Mouse (Mus musculus) lung, postnatal 10 days (tissue): ENCODE data around the gene Lyrm4.

ENCODE experiments used
- DNase-seq: peaks from one replicate; pipeline ENCODE4 v3.0.0; 2021

The Lyrm4 gene

DNA sequence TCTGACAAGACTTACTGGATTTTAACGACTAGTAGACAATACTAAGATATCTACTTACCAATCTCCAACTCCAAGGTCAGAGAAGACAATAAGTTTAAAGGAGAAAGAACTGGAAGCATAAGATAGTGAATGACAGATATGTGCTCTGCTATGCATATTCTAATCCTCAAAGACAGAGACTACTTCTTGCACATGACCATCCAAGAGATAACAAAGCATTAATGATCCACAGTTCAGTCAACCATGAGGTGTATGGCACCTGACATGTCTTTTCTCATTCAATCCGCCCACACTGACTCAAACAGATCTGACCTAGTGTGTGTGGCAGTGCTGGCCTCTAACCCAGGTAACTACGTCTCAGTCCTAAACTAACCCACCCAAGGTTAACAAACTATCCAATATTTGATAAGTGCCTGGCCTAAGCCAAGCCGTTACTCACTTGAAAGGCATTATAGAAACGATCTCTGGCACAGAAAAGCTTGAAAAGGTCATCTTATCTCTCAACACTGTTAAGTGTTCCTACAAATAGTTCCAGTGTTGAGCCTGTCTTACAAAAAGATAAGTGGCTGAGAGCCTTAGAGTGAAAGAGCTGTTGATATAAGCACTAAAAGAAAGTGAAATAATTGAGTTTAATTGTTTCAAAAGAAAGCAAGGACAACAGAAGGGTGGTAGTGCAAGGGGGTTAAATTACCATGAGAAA, 20.5 kb downstream of the Lyrm4 start:
- no peak for DNase-seq

- DNase-seq = no peak
Measured at GRCm38 (mm10) chr13:36088168-36088567, 29.2 kb downstream of the Lyrm4 start.

- no peak for DNase-seq
Measured at GRCm38 (mm10) chr13:36087427-36087826, 29.9 kb downstream of the Lyrm4 start.

GRCm38 (mm10) chr13:36086608-36087391, 30.5 kb downstream of the Lyrm4 start:
- DNase-seq = peak; percentile 25

- DNase-seq = no peak
Measured at GRCm38 (mm10) chr13:36085971-36086370, 31.4 kb downstream of the Lyrm4 start.

- no peak for DNase-seq
Measured at GRCm38 (mm10) chr13:36084701-36085100, 32.6 kb downstream of the Lyrm4 start.

GRCm38 (mm10) chr13:36081591-36081990, 35.7 kb downstream of the Lyrm4 start:
- DNase-seq = no peak

DNA sequence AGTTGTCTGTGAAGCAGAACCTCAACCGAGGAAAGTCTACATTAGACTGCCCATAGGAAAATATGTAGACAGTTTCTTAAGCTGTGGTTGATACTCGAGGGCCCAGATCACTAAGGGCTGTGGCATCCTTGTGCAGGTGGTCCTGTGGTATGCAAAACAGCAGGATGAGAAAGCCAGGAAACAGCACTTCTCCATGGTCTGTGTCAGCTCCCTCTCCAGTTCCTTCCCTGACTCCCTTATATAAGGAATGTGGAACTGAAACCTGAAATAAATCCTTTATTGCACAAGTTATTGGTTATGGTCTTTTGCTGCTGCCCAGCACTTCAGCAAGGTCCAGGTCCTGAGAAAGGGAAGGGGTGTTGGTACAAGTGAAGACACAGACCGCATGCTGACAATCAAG, 42.8 kb downstream of the Lyrm4 start:
- DNase-seq = no peak

- DNase-seq = no peak
Measured at GRCm38 (mm10) chr13:36066676-36067075, 50.6 kb downstream of the Lyrm4 start.

GRCm38 (mm10) chr13:36057489-36057888, 59.8 kb downstream of the Lyrm4 start:
- DNase-seq = no peak

DNA sequence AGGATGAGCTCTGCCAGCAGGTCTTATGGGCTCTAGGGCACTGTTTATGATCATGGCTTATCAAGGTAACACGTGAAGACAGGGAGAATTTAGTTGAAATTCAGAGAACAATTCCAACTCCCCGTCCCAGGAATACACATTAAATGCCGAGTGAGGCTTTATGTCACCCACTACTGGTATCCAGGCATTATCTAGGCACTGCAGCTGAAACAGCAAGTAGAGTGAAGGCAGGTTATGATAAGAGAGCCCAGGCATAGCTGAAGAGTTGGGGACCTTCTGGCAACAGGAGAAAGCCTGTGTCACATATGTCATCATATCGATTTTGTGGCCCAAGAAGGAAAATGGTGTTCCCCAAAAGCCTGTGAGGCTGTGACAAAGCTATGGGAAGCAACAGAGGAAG, 60.4 kb downstream of the Lyrm4 start:
- DNase-seq = no peak

DNA sequence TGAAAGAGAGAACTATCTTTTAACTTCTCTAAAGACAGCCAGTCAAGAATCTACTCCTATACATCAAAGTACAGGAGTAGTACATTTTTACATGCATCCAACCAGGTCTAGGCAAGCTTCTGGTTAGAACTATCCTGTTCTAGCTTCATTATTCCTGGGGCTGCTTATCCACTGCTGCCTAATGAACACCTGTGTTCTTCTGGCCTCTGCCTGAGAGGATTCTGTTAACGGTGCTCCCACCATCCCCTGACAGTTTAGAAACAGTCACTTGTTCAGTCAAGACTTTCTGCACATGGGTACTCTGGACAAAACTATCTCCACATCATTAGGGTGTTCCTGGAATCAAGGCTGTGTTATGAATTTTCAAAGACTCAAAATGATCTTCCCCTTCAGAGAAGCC, 60.8 kb downstream of the Lyrm4 start:
- DNase-seq = no peak

DNA sequence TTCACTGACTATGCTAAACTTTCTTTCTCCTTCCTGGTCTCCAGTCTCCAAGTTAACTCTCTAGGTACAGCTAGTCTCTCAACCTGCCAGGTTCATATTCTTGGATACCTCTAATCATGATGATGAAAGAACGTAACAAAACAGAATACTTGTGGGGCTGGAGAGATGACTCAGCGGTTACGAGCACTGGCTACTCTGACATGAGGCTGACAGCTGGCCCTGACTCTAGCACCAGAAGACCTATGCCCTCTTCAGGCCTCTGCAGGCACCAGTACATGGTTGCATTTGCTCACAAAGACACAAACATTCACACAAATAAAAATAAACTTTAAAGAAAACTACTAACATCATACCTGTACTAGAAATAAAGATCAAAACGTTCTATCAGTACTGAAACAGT, 81.8 kb downstream of the Lyrm4 start:
- no peak for DNase-seq

DNA sequence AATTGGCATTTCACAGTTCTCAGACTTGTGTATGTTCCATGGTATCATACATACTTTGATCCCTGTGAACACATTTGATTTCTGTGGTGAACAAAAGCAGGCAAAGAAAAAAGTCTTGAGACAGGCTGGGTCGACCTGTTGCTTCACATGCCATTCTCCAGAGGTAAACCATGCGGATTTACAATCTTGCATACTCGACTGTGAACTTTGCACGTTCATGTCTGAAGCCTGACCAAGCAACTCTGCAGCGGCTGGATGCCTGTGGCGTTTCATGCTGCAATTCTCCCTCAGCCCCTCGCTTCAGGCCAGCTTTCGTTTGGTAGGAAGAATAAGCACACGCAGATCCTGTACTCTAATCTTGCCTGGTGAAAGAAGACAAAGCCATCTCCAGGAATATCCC, 85.4 kb downstream of the Lyrm4 start:
- no peak for DNase-seq

DNA sequence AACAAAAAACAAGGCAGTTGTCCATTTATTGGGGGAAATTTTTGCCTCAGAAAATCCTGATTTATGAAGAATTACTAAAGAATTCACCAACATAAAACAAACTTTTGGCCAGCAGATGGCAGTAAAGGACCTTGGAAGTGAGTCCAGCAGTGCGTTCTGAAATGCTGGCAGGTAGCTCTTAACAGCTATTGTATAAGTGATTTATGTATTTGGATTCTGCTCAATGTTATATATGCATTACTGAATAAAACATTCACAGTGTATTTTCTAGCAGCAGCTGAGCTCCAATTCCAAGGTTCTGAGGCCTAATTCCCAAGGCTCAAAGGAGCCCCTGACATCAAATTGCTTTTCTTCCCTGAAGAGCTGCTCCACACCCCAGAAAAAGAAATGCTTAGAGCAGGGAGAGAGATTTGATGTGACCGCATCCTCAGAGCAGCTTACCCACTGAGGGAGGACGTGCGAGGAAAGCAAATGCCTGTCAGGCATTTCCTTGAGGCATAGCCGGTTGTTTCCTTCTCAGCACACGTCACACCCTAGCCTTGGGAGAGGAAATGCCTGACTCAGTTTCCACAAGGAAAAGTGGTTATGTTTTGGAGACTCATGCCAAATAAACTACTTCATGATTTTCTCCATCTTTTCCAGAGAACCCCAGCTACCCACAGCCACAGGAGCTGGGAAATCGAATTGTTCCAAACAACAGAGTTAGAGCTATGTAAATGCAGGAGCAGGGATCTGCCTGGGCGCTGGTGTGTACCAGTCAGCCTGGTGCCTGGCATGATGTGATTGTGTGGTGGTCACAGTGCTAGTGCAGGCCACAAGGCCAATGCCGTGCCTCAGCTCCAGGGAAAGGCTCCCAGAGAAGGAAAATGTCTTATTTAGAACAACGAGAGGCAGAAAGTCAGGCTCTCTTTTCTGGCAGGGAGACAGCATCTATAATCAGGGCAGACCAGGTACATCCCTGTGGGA, 97.7 kb downstream of the Lyrm4 start:
- DNase-seq = peak; percentile 82

GRCm38 (mm10) chr13:36018017-36018416, 99.3 kb downstream of the Lyrm4 start:
- no peak for DNase-seq

DNA sequence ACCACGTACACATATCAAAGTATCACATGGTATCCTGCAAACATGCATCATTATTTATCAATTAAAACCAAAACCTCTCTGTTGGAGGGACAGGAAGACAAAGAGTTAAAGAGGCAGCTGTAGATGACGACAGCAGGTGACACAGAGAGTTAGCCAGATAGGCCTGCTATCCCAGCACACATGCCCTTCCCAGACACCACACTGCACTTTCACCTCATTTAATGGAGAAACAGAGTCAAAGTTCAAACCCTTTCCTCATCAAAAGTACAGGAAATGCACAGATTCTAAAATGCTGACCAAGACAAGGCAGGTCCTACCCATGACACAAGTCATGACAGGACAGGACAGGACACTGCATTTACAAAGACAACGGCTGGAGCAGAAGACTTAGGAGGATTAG, 101.7 kb downstream of the Lyrm4 start:
- no peak for DNase-seq

- DNase-seq = peak; percentile 12
Measured at GRCm38 (mm10) chr13:36009981-36010380, 107.3 kb downstream of the Lyrm4 start.

DNA sequence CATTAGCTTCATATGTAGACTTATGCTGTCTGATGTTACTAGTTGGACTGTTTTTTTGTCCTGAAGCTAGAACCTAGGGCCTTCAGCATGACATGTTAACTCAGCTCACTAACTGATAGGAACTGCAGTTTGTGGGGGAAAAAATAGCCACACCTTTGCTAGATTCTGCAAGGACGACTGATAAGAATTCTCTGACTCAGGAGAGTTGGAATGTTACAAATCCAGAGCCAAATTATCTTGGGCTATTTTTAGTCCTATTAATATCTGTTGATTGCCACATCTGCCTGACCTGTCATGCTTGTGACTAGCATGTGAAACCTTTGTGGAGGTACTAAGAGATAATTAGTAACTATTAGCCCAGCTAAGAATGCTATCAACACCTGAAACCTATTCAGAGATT, 116.5 kb downstream of the Lyrm4 start:
- no peak for DNase-seq

- DNase-seq = no peak
Measured at GRCm38 (mm10) chr13:35997606-35998005, 119.7 kb downstream of the Lyrm4 start.

GRCm38 (mm10) chr13:35995696-35996426, 121.5 kb downstream of the Lyrm4 start:
- peak; percentile 15 for DNase-seq

DNA sequence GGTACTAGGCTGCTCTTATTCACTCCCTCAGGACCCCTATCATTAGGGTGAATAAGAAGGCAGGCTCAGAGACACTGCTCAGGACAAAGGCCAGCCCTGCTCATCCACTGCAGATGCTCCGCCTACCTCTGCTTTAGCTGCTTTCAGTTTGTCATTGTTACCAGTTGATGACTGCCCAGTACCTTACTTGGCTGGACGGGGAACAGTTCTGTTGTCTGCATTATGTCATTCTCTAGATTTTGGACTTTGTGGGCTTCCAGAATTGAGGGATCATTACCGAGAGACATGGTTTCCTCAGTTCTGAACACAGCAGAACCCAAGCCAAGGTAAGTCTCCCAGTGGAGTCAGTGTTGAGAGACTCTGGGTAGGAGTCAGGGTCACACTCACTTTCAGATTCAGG, 122.1 kb downstream of the Lyrm4 start:
- no peak for DNase-seq

- DNase-seq = peak; percentile 96
Measured at GRCm38 (mm10) chr13:35994067-35994466, 123.3 kb downstream of the Lyrm4 start.
